Comparison of ENCODE assay signal across 7 mouse cellular contexts in the genomic region with DNA sequence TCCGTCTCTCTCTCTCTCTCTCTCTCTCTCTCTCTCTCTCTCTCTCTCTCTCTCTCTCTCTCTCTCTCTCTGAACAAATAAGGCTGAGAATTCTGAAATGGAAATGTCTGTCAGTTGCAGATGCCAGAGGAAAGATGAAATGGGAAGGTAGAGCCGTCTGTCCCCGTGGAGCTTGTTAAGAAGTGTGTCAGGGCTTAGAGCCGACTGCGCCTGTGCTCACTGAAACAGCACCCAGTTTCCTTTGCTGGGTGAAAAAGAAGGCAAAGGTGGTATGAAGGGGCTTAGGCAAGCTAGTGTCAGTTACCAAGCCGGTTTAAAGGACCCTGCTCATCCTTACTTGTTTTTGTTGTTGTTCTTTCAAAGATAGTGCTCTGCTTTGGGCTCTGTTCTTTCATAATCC.
DNase-seq lines count a peak whose midpoint lies in the region; ATAC-seq and TF ChIP-seq lines count a peak whose summit lies in the region.

No protein-coding gene starts in this region.

- peak overlapping the region; percentile 59 for H3K9ac ChIP-seq in lung, embryonic 14.5 days
- H3K9ac ChIP-seq in forebrain, embryonic 14.5 days (ENCODE audit: low read length), result no peak overlapping the region
- peak overlapping the region; percentile 64 for H3K9ac ChIP-seq in limb, embryonic 11.5 days (ENCODE audit: low read length)
- H3K9ac ChIP-seq in stomach, embryonic 15.5 days, result no peak overlapping the region

- H3K27ac ChIP-seq in lung, embryonic 14.5 days (ENCODE audit: low read depth), result peak overlapping the region; percentile 94
- 0 out of 2 replicates have a peak overlapping the region, but pooled peaks have one; percentile 52 for H3K27ac ChIP-seq in forebrain, embryonic 14.5 days (ENCODE audit: low read depth, low read length)
- H3K27ac ChIP-seq in limb, embryonic 11.5 days (replicated peaks; ENCODE audit: low read depth, low read length), result peak overlapping the region; percentile 98
- peak overlapping the region; percentile 86 for H3K27ac ChIP-seq in stomach, embryonic 15.5 days

- H3K4me2 ChIP-seq in lung, embryonic 14.5 days, result peak overlapping the region; percentile 74
- peak overlapping the region; percentile 14; the same call in 1 of the 2 replicates for H3K4me2 ChIP-seq in forebrain, embryonic 14.5 days (ENCODE audit: low read length)
- peak overlapping the region; percentile 56 for H3K4me2 ChIP-seq in limb, embryonic 11.5 days (ENCODE audit: low read depth, severe bottlenecking)
- peak overlapping the region; percentile 56 for H3K4me2 ChIP-seq in stomach, embryonic 15.5 days

- ATAC-seq in lung, embryonic 14.5 days (ENCODE audit: insufficient read depth), result no peak
- ATAC-seq in forebrain, embryonic 14.5 days, result no peak
- ATAC-seq in limb, embryonic 11.5 days (ENCODE audit: insufficient number of reproducible peaks, low FRiP score, low TSS enrichment, low read depth), result no peak
- ATAC-seq in stomach, embryonic 15.5 days (ENCODE audit: insufficient read depth, low FRiP score, low read depth), result no peak

- H3K9me3 ChIP-seq in lung, embryonic 14.5 days (ENCODE audit: low read depth, low read length), result no peaks in the 10 kb centered on the region
- no peaks in the 10 kb centered on the region for H3K9me3 ChIP-seq in forebrain, embryonic 14.5 days (replicated peaks; ENCODE audit: control insufficient read depth, low read length)
- H3K9me3 ChIP-seq in limb, embryonic 11.5 days (ENCODE audit: control insufficient read depth, low read length), result no peaks in the 10 kb centered on the region
- no peaks in the 10 kb centered on the region for H3K9me3 ChIP-seq in stomach, embryonic 15.5 days

- H3K27me3 ChIP-seq in lung, embryonic 14.5 days (ENCODE audit: insufficient read depth, low read length), result no peaks in the 10 kb centered on the region
- no peaks in the 10 kb centered on the region for H3K27me3 ChIP-seq in forebrain, embryonic 14.5 days (replicated peaks; ENCODE audit: control insufficient read depth, insufficient read depth, low read length)
- no peaks in the 10 kb centered on the region for H3K27me3 ChIP-seq in limb, embryonic 11.5 days (ENCODE audit: control insufficient read depth, insufficient read depth, low read length)
- no peaks in the 10 kb centered on the region for H3K27me3 ChIP-seq in stomach, embryonic 15.5 days (replicated peaks)

- DNase-seq in lung, embryonic 14.5 days, result peak; percentile 44
- no peak for DNase-seq in lung, postnatal 25 days (ENCODE audit: low spot score)
- no peak for DNase-seq in forebrain, embryonic 14.5 days (ENCODE audit: low spot score)
- DNase-seq in limb, embryonic 11.5 days (ENCODE audit: low spot score), result peak; percentile 37
- no peak for DNase-seq in cerebellum, adult 11-12 months
- DNase-seq in gastrocnemius, adult 18-20 months (ENCODE audit: low spot score), result no peak

- H3K4me3 ChIP-seq in lung, embryonic 14.5 days (ENCODE audit: low read depth, low read length), result peak overlapping the region; percentile 44
- no peak overlapping the region for H3K4me3 ChIP-seq in forebrain, embryonic 14.5 days (ENCODE audit: low read depth, low read length)
- H3K4me3 ChIP-seq in limb, embryonic 11.5 days (ENCODE audit: low read depth, low read length), result peak overlapping the region; percentile 42
- peak overlapping the region; percentile 41 for H3K4me3 ChIP-seq in stomach, embryonic 15.5 days (replicated peaks)

- no peak for TF ChIP-seq CTCF in lung, embryonic 14.5 days (IDR thresholded peaks at IDR 0.05; ENCODE audit: low read depth)

- 4% methylated on average over 5 of the region's 6 CpGs for WGBS in lung, embryonic 14.5 days
- WGBS in forebrain, embryonic 14.5 days, result 43% methylated on average over 5 of the region's 6 CpGs
- 17% methylated on average over 5 of the region's 6 CpGs for WGBS in limb, embryonic 11.5 days
- 8% methylated on average over 5 of the region's 6 CpGs for WGBS in stomach, embryonic 15.5 days

- H3K36me3 ChIP-seq in lung, embryonic 14.5 days (ENCODE audit: insufficient read depth), result no peaks in the 10 kb centered on the region
- H3K36me3 ChIP-seq in forebrain, embryonic 14.5 days (ENCODE audit: control insufficient read depth, insufficient read depth, low read length), result no peaks in the 10 kb centered on the region
- no peaks in the 10 kb centered on the region; the same call in 1 of the 2 replicates for H3K36me3 ChIP-seq in limb, embryonic 11.5 days (ENCODE audit: control insufficient read depth, insufficient read depth, low read length)
- no peaks in the 10 kb centered on the region for H3K36me3 ChIP-seq in stomach, embryonic 15.5 days

- peaks cover 26% of the 10 kb centered on the region for H3K4me1 ChIP-seq in lung, embryonic 14.5 days (ENCODE audit: insufficient read depth)
- peaks cover 20% of the 10 kb centered on the region for H3K4me1 ChIP-seq in forebrain, embryonic 14.5 days (ENCODE audit: control insufficient read depth, insufficient read depth, low read length)
- H3K4me1 ChIP-seq in limb, embryonic 11.5 days (ENCODE audit: control insufficient read depth, insufficient read depth, low read length), result peaks cover 28% of the 10 kb centered on the region
- peaks cover 19% of the 10 kb centered on the region for H3K4me1 ChIP-seq in stomach, embryonic 15.5 days

Comparison
In these comparisons a context has a peak if more than half of its experiments do, and no peak if none do; other contexts are left out.
1. DNase-seq: peak in lung, embryonic 14.5 days (single experiment) and limb, embryonic 11.5 days (single experiment); none in lung, postnatal 25 days (single experiment), forebrain, embryonic 14.5 days (single experiment), cerebellum, adult 11-12 months (single experiment) and gastrocnemius, adult 18-20 months (single experiment).
2. H3K4me2 ChIP-seq: peak in every context shown above with its lines; median percentile 74 in lung, embryonic 14.5 days; 56 in limb, embryonic 11.5 days; 56 in stomach, embryonic 15.5 days; 14 in forebrain, embryonic 14.5 days.
3. H3K9ac ChIP-seq: peak in lung, embryonic 14.5 days (single experiment) and limb, embryonic 11.5 days (single experiment); none in forebrain, embryonic 14.5 days (single experiment) and stomach, embryonic 15.5 days (single experiment).
4. Peak in every context shown above with its lines, with median percentiles within 50 percentile points of each other: H3K27ac ChIP-seq.